Mouse (Mus musculus) myocyte (in vitro differentiated cells): ENCODE measurements around the gene Dcun1d3. TPM values are rescaled to one million over a fixed set of nuclear protein-coding genes. Genes with fewer than 3 reads are reported as not detected.

Source experiments
- H3K27me3 ChIP-seq: one replicate; pipeline ENCODE4 v1.6.1; 2011; ENCODE audit not compliant: control insufficient read depth, insufficient read depth, insufficient read length
- H3K36me3 ChIP-seq: one replicate; pipeline ENCODE4 v1.6.1; 2011; ENCODE audit not compliant: control insufficient read depth, insufficient read depth
- H3K4me2 ChIP-seq: one replicate; pipeline ENCODE4 v1.6.1; 2011; ENCODE audit warnings: low read depth, control low read depth
- H3K4me3 ChIP-seq: one replicate; pipeline ENCODE4 v1.5.1; 2011; ENCODE audit warnings: mild to moderate bottlenecking, control low read depth, moderate library complexity
- H3K79me2 ChIP-seq: one replicate; pipeline ENCODE4 v1.6.1; 2011; ENCODE audit not compliant: control insufficient read depth, insufficient read depth
- H3ac ChIP-seq: one replicate; pipeline ENCODE4 v1.6.1; 2011; ENCODE audit not compliant: control insufficient read depth, insufficient read length
- CEBPB ChIP-seq: IDR thresholded peaks from 2 replicates; pipeline ENCODE4 v1.6.1; 2011; ENCODE audit warnings: mild to moderate bottlenecking, moderate library complexity; ENCODE audit not compliant: poor library complexity, insufficient read depth, severe bottlenecking
- E2F4 ChIP-seq: IDR thresholded peaks from one replicate; pipeline ENCODE4 v1.6.1; 2011; ENCODE audit warnings: mild to moderate bottlenecking, control low read depth, moderate library complexity; ENCODE audit not compliant: insufficient read depth
- MAX ChIP-seq: IDR thresholded peaks from one replicate; pipeline ENCODE4 v1.6.1; 2011; ENCODE audit warnings: low read depth, mild to moderate bottlenecking, control low read depth
- MYOD1 ChIP-seq, 3 experiments: IDR thresholded peaks; one replicate each; pipeline ENCODE4 v1.6.1; 2011; ENCODE audit warnings: control low read depth in 2 of 3, low read depth in 2 of 3, mild to moderate bottlenecking in 2 of 3, moderate library complexity in 1 of 3; ENCODE audit not compliant: insufficient read length in 2 of 3, control insufficient read depth in 1 of 3
- MYOG ChIP-seq, 3 experiments: IDR thresholded peaks; one replicate each; pipeline ENCODE4 v1.6.1; 2011; ENCODE audit warnings: control low read depth in 2 of 3, low read depth in 2 of 3, mild to moderate bottlenecking in 2 of 3; ENCODE audit not compliant: insufficient read length in 2 of 3, control insufficient read depth in 1 of 3, insufficient read depth in 1 of 3
- POLR2A ChIP-seq: IDR thresholded peaks from one replicate; pipeline ENCODE4 v1.6.1; 2011; ENCODE audit warnings: low read depth, mild to moderate bottlenecking, control low read depth, moderate library complexity; ENCODE audit not compliant: insufficient read length
- POLR2AphosphoS2 ChIP-seq: IDR thresholded peaks from one replicate; pipeline ENCODE4 v1.6.1; 2011; ENCODE audit warnings: low read depth, control low read depth; ENCODE audit not compliant: insufficient read length
- REST ChIP-seq: IDR thresholded peaks from one replicate; pipeline ENCODE4 v1.6.1; 2011; ENCODE audit warnings: mild to moderate bottlenecking, control low read depth, moderate library complexity; ENCODE audit not compliant: insufficient read depth, insufficient read length
- SRF ChIP-seq: IDR thresholded peaks from one replicate; pipeline ENCODE4 v1.6.1; 2011; ENCODE audit warnings: low read depth; ENCODE audit not compliant: control insufficient read depth, insufficient read length
- TCF12 ChIP-seq: IDR thresholded peaks from one replicate; pipeline ENCODE4 v1.6.1; 2011; ENCODE audit warnings: mild to moderate bottlenecking, control low read depth; ENCODE audit not compliant: poor library complexity, insufficient read depth, severe bottlenecking
- TCF3 ChIP-seq: IDR thresholded peaks from one replicate; pipeline ENCODE4 v1.6.1; 2011; ENCODE audit warnings: low read depth, control low read depth; ENCODE audit not compliant: insufficient read length
- USF1 ChIP-seq: IDR thresholded peaks from one replicate; pipeline ENCODE4 v1.6.1; 2011; ENCODE audit warnings: low read depth, mild to moderate bottlenecking, control low read depth, moderate library complexity
- polyA plus RNA-seq: library from polyadenylated mRNA; unstranded; fragments of >200 nt; fragmentation: generic; extraction: Trizol; gene quantifications from one replicate; pipeline ENCODE4 v1.2.1, GENCODE M21; 2012; ENCODE audit warnings: missing spikeins

Dcun1d3 gene
- polyA plus RNA-seq, 1 experiment: 8.8 TPM

GRCm38 (mm10) chr7:119849096-119849495 is 47.0 kb downstream of the Dcun1d3 start:
- TF ChIP-seq TCF3 (no peak), REST (no peak), SRF (no peak), MYOD1 (IDR thresholded peaks at IDR 0.05; ENCODE audit: control insufficient read depth in 1 of 3, insufficient read length in 2 of 3, low read depth in 2 of 3) (no peak), POLR2AphosphoS2 (no peak), TCF12 (no peak), POLR2A (no peak), CEBPB (no peak), E2F4 (no peak), MAX (no peak), USF1 (no peak), MYOG (IDR thresholded peaks at IDR 0.05; ENCODE audit: control insufficient read depth in 1 of 3, insufficient read depth in 1 of 3, insufficient read length in 2 of 3, low read depth in 2 of 3) (no peak)
- Histone ChIP-seq H3K4me2 (no peak overlapping the region), H3K27me3 (no peaks in the 10 kb centered on the region), H3K4me3 (no peak overlapping the region), H3K36me3 (peaks cover 4% of the 10 kb centered on the region), H3ac (no peak overlapping the region), H3K79me2 (no peaks in the 10 kb centered on the region)

DNA sequence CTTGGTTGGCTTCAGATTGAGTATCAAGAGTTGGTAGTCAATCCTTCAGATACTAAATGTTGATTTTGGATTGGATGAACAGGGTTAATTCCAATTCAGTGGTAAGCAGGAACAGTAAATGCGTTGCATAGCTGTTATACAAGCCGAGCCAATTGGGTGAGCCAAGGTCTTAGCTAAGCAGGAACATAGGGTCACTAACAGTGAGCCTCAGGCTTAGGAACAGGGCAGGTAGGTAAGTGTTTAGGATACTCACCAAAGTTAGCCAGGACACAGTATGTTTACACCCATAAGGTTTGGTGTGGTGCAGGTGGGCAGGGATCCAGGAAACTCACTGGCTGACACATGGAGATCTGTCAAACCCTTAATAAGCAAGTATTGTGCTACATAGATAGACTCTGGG is 48.7 kb downstream of the Dcun1d3 start:
- Histone ChIP-seq H3ac (no peak overlapping the region), H3K36me3 (no peaks in the 10 kb centered on the region), H3K4me3 (no peak overlapping the region), H3K27me3 (no peaks in the 10 kb centered on the region), H3K79me2 (no peaks in the 10 kb centered on the region), H3K4me2 (no peak overlapping the region)
- no peak for TF ChIP-seq SRF

- no peaks in the 10 kb centered on the region for H3K79me2 ChIP-seq
- no peaks in the 10 kb centered on the region for H3K27me3 ChIP-seq
- no peak overlapping the region for H3K4me2 ChIP-seq
- no peak overlapping the region for H3K4me3 ChIP-seq
- H3K36me3 ChIP-seq: no peaks in the 10 kb centered on the region
- TF ChIP-seq MAX (no peak), TCF12 (no peak), REST (no peak), SRF (no peak), POLR2AphosphoS2 (no peak), USF1 (no peak), TCF3 (no peak), CEBPB (no peak), POLR2A (no peak), MYOD1 (IDR thresholded peaks at IDR 0.05; ENCODE audit: control insufficient read depth in 1 of 3, insufficient read length in 2 of 3, low read depth in 2 of 3) (no peak), MYOG (IDR thresholded peaks at IDR 0.05; ENCODE audit: control insufficient read depth in 1 of 3, insufficient read depth in 1 of 3, insufficient read length in 2 of 3, low read depth in 2 of 3) (no peak), E2F4 (no peak)
- H3ac ChIP-seq: no peak overlapping the region
Measured at GRCm38 (mm10) chr7:119845541-119845940, 50.6 kb downstream of the Dcun1d3 start.

DNA sequence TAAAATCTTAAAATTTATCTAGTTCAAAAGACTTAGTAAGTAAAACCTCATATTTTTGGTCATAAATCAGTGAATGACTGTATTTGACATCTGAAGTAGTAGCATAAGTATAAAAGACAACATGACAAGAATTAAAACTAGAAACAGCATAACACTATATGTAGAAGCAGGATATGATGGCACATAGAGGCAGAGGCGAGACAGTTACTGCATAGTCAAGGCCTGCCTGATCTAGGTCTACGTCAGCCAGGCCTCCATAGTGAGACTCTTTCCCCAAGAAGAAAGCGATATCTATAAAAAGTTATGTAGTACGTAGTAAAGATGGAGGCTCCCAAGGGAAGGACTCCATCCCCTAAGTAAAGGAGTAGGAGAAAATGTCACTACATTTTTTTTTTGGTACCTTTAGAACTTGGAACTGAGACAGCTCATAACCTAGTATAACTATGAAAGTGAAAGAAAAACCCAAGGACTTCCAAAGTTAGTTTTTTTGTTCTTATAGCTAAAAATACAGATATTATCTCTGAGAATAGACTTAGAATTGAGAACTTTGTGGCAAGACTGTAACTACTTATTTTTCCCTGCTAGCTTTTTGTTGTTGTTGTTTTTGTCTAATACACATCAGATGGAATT is 54.2 kb downstream of the Dcun1d3 start:
- Histone ChIP-seq H3K79me2 (no peaks in the 10 kb centered on the region), H3K36me3 (peaks cover 3% of the 10 kb centered on the region), H3ac (no peak overlapping the region), H3K4me3 (no peak overlapping the region), H3K4me2 (no peak overlapping the region), H3K27me3 (no peaks in the 10 kb centered on the region)
- TF ChIP-seq MYOG (IDR thresholded peaks at IDR 0.05; ENCODE audit: control insufficient read depth in 1 of 3, insufficient read depth in 1 of 3, insufficient read length in 2 of 3, low read depth in 2 of 3) (no peak), TCF12 (no peak), SRF (no peak), TCF3 (no peak), POLR2A (no peak), E2F4 (no peak)

DNA sequence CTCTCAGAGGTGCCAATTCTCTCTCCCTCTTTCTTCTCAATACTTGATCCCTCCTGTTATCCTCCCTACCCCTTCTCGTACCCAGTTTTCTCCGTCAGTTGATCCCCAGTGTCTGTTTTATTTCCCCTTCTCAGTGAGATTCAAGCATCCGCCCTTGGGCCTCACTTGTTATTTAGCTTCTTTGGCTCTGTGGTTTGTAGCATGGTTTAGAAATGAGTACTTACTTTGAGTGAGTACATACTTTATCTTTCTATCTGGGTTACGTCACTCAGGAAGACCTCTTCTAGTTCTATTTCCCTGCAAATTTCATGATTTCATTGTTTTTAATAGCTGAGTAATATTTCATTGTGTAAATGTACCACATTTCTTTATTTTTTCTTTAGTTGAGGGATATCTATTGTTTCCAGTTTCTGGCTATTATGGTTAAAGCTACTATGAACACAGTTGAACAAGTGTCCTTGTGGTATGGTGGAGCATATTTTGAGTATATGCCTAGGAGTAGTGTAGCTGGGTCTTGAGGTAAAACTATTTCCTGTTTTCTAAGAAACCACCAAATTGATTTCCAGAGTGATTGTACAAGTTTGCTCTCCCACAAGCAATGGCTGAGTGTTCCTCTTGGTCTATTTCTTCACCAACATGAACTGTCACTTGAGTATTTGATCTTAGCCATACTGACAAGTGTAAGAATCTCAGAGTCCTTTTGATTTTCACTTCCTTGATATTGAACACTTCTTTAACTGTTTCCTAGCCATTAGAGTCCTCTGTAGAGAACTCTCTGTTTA is 59.9 kb downstream of the Dcun1d3 start:
- Histone ChIP-seq H3K4me2 (no peak overlapping the region), H3K36me3 (peaks cover 3% of the 10 kb centered on the region), H3K27me3 (no peaks in the 10 kb centered on the region), H3ac (no peak overlapping the region), H3K79me2 (no peaks in the 10 kb centered on the region), H3K4me3 (no peak overlapping the region)
- TF ChIP-seq TCF12 (no peak), POLR2A (no peak), E2F4 (no peak), POLR2AphosphoS2 (no peak), MYOG (IDR thresholded peaks at IDR 0.05; ENCODE audit: control insufficient read depth in 1 of 3, insufficient read depth in 1 of 3, insufficient read length in 2 of 3, low read depth in 2 of 3) (no peak), SRF (no peak), USF1 (no peak), CEBPB (no peak)
